Mouse (Mus musculus): Measurements from ENCODE around the gene Olfr920. TPM values are rescaled to one million over a fixed set of nuclear protein-coding genes. Genes with fewer than 3 reads are reported as not detected.

Gene Olfr920
- 0.22 TPM for polyA plus RNA-seq (2014; fragmentation: Illumina TruSeq; extraction: RNeasy Lipid Tissue Mini Kit (QIAGEN cat#74804); ENCODE audit: low read depth, low replicate concordance)

GRCm38 (mm10) chr9:38751999-38752398 lies at the start of gene Olfr920:
Gene Olfr920, plus strand, starts transcription at chr9:38752299.

GRCm38 (mm10) chr9:38718102-38718501 lies 34.0 kb upstream of the Olfr920 start, which contains the start of gene Vwa5a:
Gene Vwa5a, plus strand, starts transcription at chr9:38718268.

GRCm38 (mm10) chr9:38772768-38773167 lies 20.7 kb downstream of the Olfr920 start, which contains the start of gene Olfr921:
Gene Olfr921, plus strand, starts transcription at chr9:38773068.

Other genes starting within 250 kb of the Olfr920 start
- not detected for gene Olfr911-ps1, start 230.7 kb upstream of the Olfr920 start, polyA plus RNA-seq (2014; fragmentation: Illumina TruSeq; extraction: RNeasy Lipid Tissue Mini Kit (QIAGEN cat#74804); ENCODE audit: low read depth, low replicate concordance)
- not detected for gene Olfr910, start 214.4 kb upstream of the Olfr920 start, polyA plus RNA-seq (2014; fragmentation: Illumina TruSeq; extraction: RNeasy Lipid Tissue Mini Kit (QIAGEN cat#74804); ENCODE audit: low read depth, low replicate concordance)
- gene Olfr912, start 172.1 kb upstream of the Olfr920 start, polyA plus RNA-seq (2014; fragmentation: Illumina TruSeq; extraction: RNeasy Lipid Tissue Mini Kit (QIAGEN cat#74804); ENCODE audit: low read depth, low replicate concordance): not detected
- gene Olfr913, start 159.5 kb upstream of the Olfr920 start, polyA plus RNA-seq (2014; fragmentation: Illumina TruSeq; extraction: RNeasy Lipid Tissue Mini Kit (QIAGEN cat#74804); ENCODE audit: low read depth, low replicate concordance): not detected
- gene Olfr914, start 147.2 kb upstream of the Olfr920 start, polyA plus RNA-seq (2014; fragmentation: Illumina TruSeq; extraction: RNeasy Lipid Tissue Mini Kit (QIAGEN cat#74804); ENCODE audit: low read depth, low replicate concordance): not detected
- not detected for gene Olfr916, start 92.4 kb upstream of the Olfr920 start, polyA plus RNA-seq (2014; fragmentation: Illumina TruSeq; extraction: RNeasy Lipid Tissue Mini Kit (QIAGEN cat#74804); ENCODE audit: low read depth, low replicate concordance)
- not detected for gene Olfr917, start 86.5 kb upstream of the Olfr920 start, polyA plus RNA-seq (2014; fragmentation: Illumina TruSeq; extraction: RNeasy Lipid Tissue Mini Kit (QIAGEN cat#74804); ENCODE audit: low read depth, low replicate concordance)
- gene Olfr918, start 77.7 kb upstream of the Olfr920 start, polyA plus RNA-seq (2014; fragmentation: Illumina TruSeq; extraction: RNeasy Lipid Tissue Mini Kit (QIAGEN cat#74804); ENCODE audit: low read depth, low replicate concordance): not detected
- gene Olfr919, start 48.6 kb upstream of the Olfr920 start, polyA plus RNA-seq (2014; fragmentation: Illumina TruSeq; extraction: RNeasy Lipid Tissue Mini Kit (QIAGEN cat#74804); ENCODE audit: low read depth, low replicate concordance): not detected
- gene Vwa5a, start 34.0 kb upstream of the Olfr920 start, polyA plus RNA-seq (2014; fragmentation: Illumina TruSeq; extraction: RNeasy Lipid Tissue Mini Kit (QIAGEN cat#74804); ENCODE audit: low read depth, low replicate concordance): 8.6 TPM
- not detected for gene Olfr921, start 20.8 kb downstream of the Olfr920 start, polyA plus RNA-seq (2014; fragmentation: Illumina TruSeq; extraction: RNeasy Lipid Tissue Mini Kit (QIAGEN cat#74804); ENCODE audit: low read depth, low replicate concordance)
- gene Olfr922, start 62.3 kb downstream of the Olfr920 start, polyA plus RNA-seq (2014; fragmentation: Illumina TruSeq; extraction: RNeasy Lipid Tissue Mini Kit (QIAGEN cat#74804); ENCODE audit: low read depth, low replicate concordance): not detected
- gene Olfr923, start 74.2 kb downstream of the Olfr920 start, polyA plus RNA-seq (2014; fragmentation: Illumina TruSeq; extraction: RNeasy Lipid Tissue Mini Kit (QIAGEN cat#74804); ENCODE audit: low read depth, low replicate concordance): not detected
- not detected for gene Olfr924, start 92.2 kb downstream of the Olfr920 start, polyA plus RNA-seq (2014; fragmentation: Illumina TruSeq; extraction: RNeasy Lipid Tissue Mini Kit (QIAGEN cat#74804); ENCODE audit: low read depth, low replicate concordance)
- not detected for gene Olfr26, start 102.8 kb downstream of the Olfr920 start, polyA plus RNA-seq (2014; fragmentation: Illumina TruSeq; extraction: RNeasy Lipid Tissue Mini Kit (QIAGEN cat#74804); ENCODE audit: low read depth, low replicate concordance)
- gene Olfr926, start 124.8 kb downstream of the Olfr920 start, polyA plus RNA-seq (2014; fragmentation: Illumina TruSeq; extraction: RNeasy Lipid Tissue Mini Kit (QIAGEN cat#74804); ENCODE audit: low read depth, low replicate concordance): not detected
- not detected for gene Olfr930, start 177.5 kb downstream of the Olfr920 start, polyA plus RNA-seq (2014; fragmentation: Illumina TruSeq; extraction: RNeasy Lipid Tissue Mini Kit (QIAGEN cat#74804); ENCODE audit: low read depth, low replicate concordance)
- not detected for gene Olfr933, start 220.0 kb downstream of the Olfr920 start, polyA plus RNA-seq (2014; fragmentation: Illumina TruSeq; extraction: RNeasy Lipid Tissue Mini Kit (QIAGEN cat#74804); ENCODE audit: low read depth, low replicate concordance)
- gene Olfr934, start 236.0 kb downstream of the Olfr920 start, polyA plus RNA-seq (2014; fragmentation: Illumina TruSeq; extraction: RNeasy Lipid Tissue Mini Kit (QIAGEN cat#74804); ENCODE audit: low read depth, low replicate concordance): not detected
- not detected for gene Olfr935, start 247.4 kb downstream of the Olfr920 start, polyA plus RNA-seq (2014; fragmentation: Illumina TruSeq; extraction: RNeasy Lipid Tissue Mini Kit (QIAGEN cat#74804); ENCODE audit: low read depth, low replicate concordance)